Mouse (Mus musculus): Measurements from ENCODE around the gene AU022252. TPM values are rescaled to one million over a fixed set of nuclear protein-coding genes. Genes with fewer than 3 reads are reported as not detected.

AU022252 gene
- polyA plus RNA-seq, 1 experiment from 2014 or later = 32.3 TPM

- DNase-seq = no peak
- Histone ChIP-seq H3K9me3 (ENCODE audit: low read depth, low read length) (no peaks in the 10 kb centered on the region), H3K27me3 (ENCODE audit: insufficient read depth, low read length) (no peaks in the 10 kb centered on the region), H3K4me1 (ENCODE audit: insufficient read depth) (no peaks in the 10 kb centered on the region), H3K27ac (ENCODE audit: low read depth) (no peak overlapping the region), H3K4me2 (no peak overlapping the region), H3K36me3 (ENCODE audit: insufficient read depth) (no peaks in the 10 kb centered on the region), H3K9ac (no peak overlapping the region), H3K4me3 (ENCODE audit: low read depth, low read length) (no peak overlapping the region)
- 58% methylated on average over 5 of the region's 5 CpGs for WGBS
- no peak; the same call in 1 of the 2 replicates for ATAC-seq (ENCODE audit: insufficient read depth)
- TF ChIP-seq CTCF (IDR thresholded peaks at IDR 0.05; ENCODE audit: low read depth) = no peak
These were observed 74.6 kb downstream of the AU022252 start for GRCm38 (mm10) chr4:119157891-119158290.

- Histone ChIP-seq H3K9me3 (ENCODE audit: low read depth, low read length) (no peaks in the 10 kb centered on the region), H3K4me2 (no peak overlapping the region), H3K27me3 (ENCODE audit: insufficient read depth, low read length) (no peaks in the 10 kb centered on the region), H3K36me3 (ENCODE audit: insufficient read depth) (no peaks in the 10 kb centered on the region), H3K4me1 (ENCODE audit: insufficient read depth) (no peaks in the 10 kb centered on the region), H3K9ac (no peak overlapping the region), H3K4me3 (ENCODE audit: low read depth, low read length) (no peak overlapping the region), H3K27ac (ENCODE audit: low read depth) (no peak overlapping the region)
- peak; percentile 64 for TF ChIP-seq CTCF (IDR thresholded peaks at IDR 0.05; ENCODE audit: low read depth)
- WGBS = 26% methylated on average over 2 of the region's 2 CpGs
- ATAC-seq (ENCODE audit: insufficient read depth) (no peak), DNase-seq (peak; percentile 77)
These were observed 75.3 kb downstream of the AU022252 start for GRCm38 (mm10) chr4:119157186-119157585.

Other genes starting within 250 kb of the AU022252 start
- gene Slc2a1, start 124.0 kb downstream of the AU022252 start, polyA plus RNA-seq (2014; fragmentation: Nextera tagmentation; extraction: Ambion mirVana) = 70.7 and 83.1 TPM in 2 replicates
- gene Zfp691, start 58.5 kb downstream of the AU022252 start, polyA plus RNA-seq (2014; fragmentation: Nextera tagmentation; extraction: Ambion mirVana) = 6.8 and 7.7 TPM in 2 replicates
- gene Ermap, start 42.7 kb downstream of the AU022252 start, polyA plus RNA-seq (2014; fragmentation: Nextera tagmentation; extraction: Ambion mirVana) = 0.57 and 0.79 TPM in 2 replicates
- 134 TPM in 2 replicates for gene Svbp, start 37.4 kb downstream of the AU022252 start, polyA plus RNA-seq (2014; fragmentation: Nextera tagmentation; extraction: Ambion mirVana)
- gene Tmem269, start 14.5 kb downstream of the AU022252 start, polyA plus RNA-seq (2014; fragmentation: Nextera tagmentation; extraction: Ambion mirVana) = not detected in 2 replicates
- gene P3h1, start 203 bp upstream of the AU022252 start, polyA plus RNA-seq (2014; fragmentation: Nextera tagmentation; extraction: Ambion mirVana) = 40.4 and 44.8 TPM in 2 replicates
- not detected in 2 replicates for gene Cldn19, start 22.7 kb upstream of the AU022252 start, polyA plus RNA-seq (2014; fragmentation: Nextera tagmentation; extraction: Ambion mirVana)
- gene Ybx1, start 61.9 kb upstream of the AU022252 start, polyA plus RNA-seq (2014; fragmentation: Nextera tagmentation; extraction: Ambion mirVana) = 880 and 902 TPM in 2 replicates
- gene Ppih, start 87.8 kb upstream of the AU022252 start, polyA plus RNA-seq (2014; fragmentation: Nextera tagmentation; extraction: Ambion mirVana) = 126 and 127 TPM in 2 replicates
- 2.5 and 3.8 TPM in 2 replicates for gene Ccdc30, start 182.8 kb upstream of the AU022252 start, polyA plus RNA-seq (2014; fragmentation: Nextera tagmentation; extraction: Ambion mirVana)
- 34.7 and 38.3 TPM in 2 replicates for gene Ppcs, start 189.7 kb upstream of the AU022252 start, polyA plus RNA-seq (2014; fragmentation: Nextera tagmentation; extraction: Ambion mirVana)
- gene Zmynd12, start 190.1 kb upstream of the AU022252 start, polyA plus RNA-seq (2014; fragmentation: Nextera tagmentation; extraction: Ambion mirVana) = 0.16 and 0.20 TPM in 2 replicates